ENCODE assay signal across 15 mouse cellular contexts in the genomic region with DNA sequence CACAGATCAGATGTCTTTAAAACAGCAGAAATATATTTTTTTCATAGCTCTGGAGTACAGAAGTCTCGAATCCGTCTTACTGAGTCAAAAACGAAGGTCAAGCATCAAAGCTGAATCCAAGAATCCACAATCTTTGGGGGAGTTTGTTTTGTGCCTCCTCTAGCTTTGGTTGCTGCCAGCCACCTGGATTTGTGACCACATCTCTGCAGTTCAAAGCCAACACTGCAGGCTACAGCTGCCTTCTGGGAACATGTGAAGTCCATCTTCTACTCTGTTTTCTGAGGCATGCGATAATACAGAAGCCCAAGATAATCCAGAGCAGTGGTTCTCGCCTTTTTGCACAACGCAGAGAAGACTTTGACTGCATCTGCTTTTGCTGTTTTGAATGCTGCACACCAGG.
"Had no signal": no experiment of that assay in that cellular context is flagged by ENCODE, and none has a peak within 500 bp of the region (broad histone marks: within the 10 kb centered on the region; RNA-seq: fewer than 3 reads in every experiment).

No protein-coding gene starts in this region.

- H3K27ac ChIP-seq: liver, embryonic 12.5 days; liver, embryonic 14.5 days; midbrain, embryonic 10.5 days; midbrain, embryonic 13.5 days; midbrain, embryonic 15.5 days; neural tube, embryonic 12.5 days; stomach, embryonic 15.5 days; stomach, postnatal 0 days had no signal

- DNase-seq: lung, adult 18-20 months; lung, embryonic 14.5 days; lung, postnatal 10 days; lung, postnatal 4 days; right cerebral cortex, postnatal 14 days; thymus, adult 2 months; thymus, postnatal 25 days had no signal

- ATAC-seq: liver, embryonic 12.5 days; midbrain, embryonic 13.5 days; midbrain, embryonic 15.5 days had no signal

- H3K9ac ChIP-seq: liver, embryonic 12.5 days; liver, embryonic 14.5 days; lung, embryonic 14.5 days; midbrain, embryonic 13.5 days; midbrain, embryonic 15.5 days; neural tube, embryonic 12.5 days; stomach, embryonic 15.5 days had no signal

- H3K27me3 ChIP-seq: midbrain, embryonic 13.5 days; midbrain, embryonic 15.5 days; neural tube, embryonic 12.5 days; stomach, embryonic 15.5 days had no signal

- H3K4me3 ChIP-seq: liver, embryonic 12.5 days; midbrain, embryonic 10.5 days; midbrain, embryonic 13.5 days; midbrain, embryonic 15.5 days; neural tube, embryonic 12.5 days; stomach, embryonic 15.5 days had no signal

- H3K9me3 ChIP-seq: liver, embryonic 12.5 days; midbrain, embryonic 10.5 days; midbrain, embryonic 13.5 days; midbrain, embryonic 15.5 days; neural tube, embryonic 12.5 days; stomach, embryonic 15.5 days had no signal

- H3K4me1 ChIP-seq: liver, embryonic 12.5 days; midbrain, embryonic 13.5 days; midbrain, embryonic 15.5 days; neural tube, embryonic 12.5 days had no signal

- H3K36me3 ChIP-seq: liver, embryonic 12.5 days; midbrain, embryonic 10.5 days; midbrain, embryonic 13.5 days; midbrain, embryonic 15.5 days; neural tube, embryonic 12.5 days; stomach, embryonic 15.5 days had no signal

- H3K4me2 ChIP-seq: liver, embryonic 12.5 days; lung, embryonic 14.5 days; midbrain, embryonic 13.5 days; midbrain, embryonic 15.5 days; neural tube, embryonic 12.5 days; stomach, embryonic 15.5 days had no signal
